Mouse (Mus musculus) heart, adult 2 months (tissue): ENCODE measurements around the gene Gpc5.

Source experiments
- CTCF ChIP-seq: fragments of 200-600 bp; IDR thresholded peaks from 2 replicates; pipeline ENCODE4 v1.8.1; 2022; ENCODE audit warnings: antibody characterized with exemption, mild to moderate bottlenecking, moderate library complexity
- POLR2A ChIP-seq: fragments of 200-500 bp; IDR thresholded peaks from 2 replicates; pipeline ENCODE4 v1.6.1; 2011; ENCODE audit warnings: mild to moderate bottlenecking, low read depth, low read length, control low read depth; ENCODE audit not compliant: insufficient read depth

- TF ChIP-seq CTCF: no peak
- no peak for TF ChIP-seq POLR2A
Measured at GRCm38 (mm10) chr14:115250537-115250936, 158.5 kb downstream of the Gpc5 start.
